Comparison of ENCODE assay signal across 8 mouse cellular contexts in the genomic region with DNA sequence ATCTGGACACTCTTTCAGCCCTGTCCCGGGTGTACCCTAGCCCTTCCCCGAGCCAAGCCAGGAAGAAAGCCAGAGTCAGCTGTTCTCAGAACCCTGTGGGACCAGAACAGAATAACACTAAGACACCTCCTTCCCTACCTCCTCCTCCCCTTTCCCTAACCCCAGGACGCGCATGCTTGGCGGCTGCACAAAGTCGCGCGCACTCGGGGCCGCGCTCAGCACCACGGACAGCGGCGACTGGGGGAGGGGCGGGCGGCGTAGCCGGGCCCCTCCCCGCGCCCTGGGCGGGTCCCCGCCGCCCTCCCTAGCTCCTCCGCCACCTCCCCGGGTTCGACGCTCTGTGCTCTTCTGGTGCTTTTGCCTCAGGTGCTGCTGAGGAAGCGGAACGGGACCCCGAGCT. TPM values are rescaled to one million over a fixed set of nuclear protein-coding genes. Genes with fewer than 3 reads are reported as not detected.
DNase-seq lines count a peak whose midpoint lies in the region; ATAC-seq and TF ChIP-seq lines count a peak whose summit lies in the region.

No protein-coding gene starts in this region.

- WGBS in limb, embryonic 11.5 days = 5% methylated on average over 28 of the region's 30 CpGs
- 2% methylated on average over 30 of the region's 30 CpGs for WGBS in midbrain, embryonic 13.5 days
- WGBS in stomach, postnatal 0 days = 3% methylated on average over 26 of the region's 30 CpGs

- H3K27ac ChIP-seq in cortical plate, adult 2 months (ENCODE audit: insufficient read depth, low read length) = peak overlapping the region; percentile 87; the same call in 1 of the 2 replicates
- H3K27ac ChIP-seq in limb, embryonic 11.5 days (replicated peaks; ENCODE audit: low read depth, low read length) = no peak overlapping the region
- H3K27ac ChIP-seq in midbrain, embryonic 13.5 days = peak overlapping the region; percentile 88
- no peak overlapping the region for H3K27ac ChIP-seq in stomach, postnatal 0 days (replicated peaks)

- TF ChIP-seq CTCF in cortical plate, adult 2 months (IDR thresholded peaks at IDR 0.05; ENCODE audit: extremely low read depth, insufficient read depth, low read length) = no peak
- TF ChIP-seq CTCF in stomach, postnatal 0 days (IDR thresholded peaks at IDR 0.05; ENCODE audit: low read depth) = no peak

- H3K4me3 ChIP-seq in cortical plate, adult 2 months (ENCODE audit: insufficient read depth, low read length) = peak overlapping the region; percentile 100
- H3K4me3 ChIP-seq in limb, embryonic 11.5 days (ENCODE audit: low read depth, low read length) = peak overlapping the region; percentile 22
- peak overlapping the region; percentile 67 for H3K4me3 ChIP-seq in midbrain, embryonic 13.5 days (replicated peaks)
- H3K4me3 ChIP-seq in stomach, postnatal 0 days (ENCODE audit: low read depth, low read length) = peak overlapping the region; percentile 45

- DNase-seq in ovary, postnatal 10 days (ENCODE audit: low spot score) = peak; percentile 54
- DNase-seq in ovary, adult 18-20 months (ENCODE audit: low spot score) = no peak
- peak; percentile 49 to 52 for DNase-seq in gastrocnemius, postnatal 36 days
- peak; percentile 78 for DNase-seq in kidney, adult 18-20 months
- DNase-seq in limb, embryonic 11.5 days (ENCODE audit: low spot score) = peak; percentile 84
- DNase-seq in stomach, postnatal 0 days (ENCODE audit: low spot score) = peak; percentile 74

- no peak overlapping the region for H3K9ac ChIP-seq in limb, embryonic 11.5 days (ENCODE audit: low read length)
- H3K9ac ChIP-seq in midbrain, embryonic 13.5 days (replicated peaks) = peak overlapping the region; percentile 86
- peak overlapping the region; percentile 45 for H3K9ac ChIP-seq in stomach, postnatal 0 days (ENCODE audit: low read length)

- no peak; the same call in 1 of the 2 replicates for TF ChIP-seq POLR2A in cortical plate, adult 2 months (IDR thresholded peaks at IDR 0.05; ENCODE audit: extremely low read depth, insufficient read depth, low read length)

- peak overlapping the region; percentile 71 for H3K4me2 ChIP-seq in limb, embryonic 11.5 days (ENCODE audit: low read depth, severe bottlenecking)
- H3K4me2 ChIP-seq in midbrain, embryonic 13.5 days (replicated peaks) = peak overlapping the region; percentile 83
- H3K4me2 ChIP-seq in stomach, postnatal 0 days (replicated peaks; ENCODE audit: low read depth) = peak overlapping the region; percentile 91

- H3K36me3 ChIP-seq in limb, embryonic 11.5 days (ENCODE audit: control insufficient read depth, insufficient read depth, low read length) = peaks cover 7% of the 10 kb centered on the region; the same call in 1 of the 2 replicates
- H3K36me3 ChIP-seq in midbrain, embryonic 13.5 days = peaks cover 35% of the 10 kb centered on the region
- H3K36me3 ChIP-seq in stomach, postnatal 0 days (ENCODE audit: control insufficient read depth, insufficient read depth, low read length) = peaks cover 2% of the 10 kb centered on the region; the same call in 1 of the 2 replicates

- H3K9me3 ChIP-seq in limb, embryonic 11.5 days (ENCODE audit: control insufficient read depth, low read length) = no peaks in the 10 kb centered on the region
- H3K9me3 ChIP-seq in midbrain, embryonic 13.5 days = no peaks in the 10 kb centered on the region
- H3K9me3 ChIP-seq in stomach, postnatal 0 days (ENCODE audit: control insufficient read depth, low read length) = no peaks in the 10 kb centered on the region

- no peaks in the 10 kb centered on the region for H3K4me1 ChIP-seq in cortical plate, adult 2 months (ENCODE audit: control insufficient read depth, insufficient read depth, low read length)
- no peaks in the 10 kb centered on the region for H3K4me1 ChIP-seq in limb, embryonic 11.5 days (ENCODE audit: control insufficient read depth, insufficient read depth, low read length)
- H3K4me1 ChIP-seq in midbrain, embryonic 13.5 days (replicated peaks) = peaks cover 25% of the 10 kb centered on the region
- no peaks in the 10 kb centered on the region; the same call in 1 of the 2 replicates for H3K4me1 ChIP-seq in stomach, postnatal 0 days (replicated peaks; ENCODE audit: control insufficient read depth, insufficient read depth)

- TF ChIP-seq EP300 in stomach, postnatal 0 days (optimal IDR thresholded peaks at IDR 0.05) = no peak

- 0 out of 2 replicates have a peak, but pooled peaks cover 3% of the 10 kb centered on the region for H3K27me3 ChIP-seq in limb, embryonic 11.5 days (ENCODE audit: control insufficient read depth, insufficient read depth, low read length)
- H3K27me3 ChIP-seq in midbrain, embryonic 13.5 days = no peaks in the 10 kb centered on the region
- H3K27me3 ChIP-seq in stomach, postnatal 0 days (ENCODE audit: control insufficient read depth, insufficient read depth, low read length) = no peaks in the 10 kb centered on the region

- intact Hi-C loops in gastrocnemius, postnatal 36 days (cut with DNase I) = no loop called here

- peak; percentile 44; the same call in 1 of the 2 replicates for ATAC-seq in limb, embryonic 11.5 days (ENCODE audit: insufficient number of reproducible peaks, low FRiP score, low TSS enrichment, low read depth)
- peak; percentile 60 for ATAC-seq in midbrain, embryonic 13.5 days
- peak; percentile 57; the same call in 1 of the 2 replicates for ATAC-seq in stomach, postnatal 0 days (ENCODE audit: low FRiP score, low TSS enrichment)

RNA-seq across cellular contexts. Expression of a gene that starts 7.3 kb away (rescaled TPM):
- polyA plus RNA-seq in cortical plate, adult 2 months (2012; rRNA removed) = 49.4 and 52.3 TPM in 2 replicates
- total RNA-seq in gastrocnemius, postnatal 36 days (2021) = 1 to 10 TPM; 6.6 to 6.7 TPM
- 68.9 and 71.5 TPM in 2 replicates for polyA plus RNA-seq in limb, embryonic 11.5 days (2014; fragmentation: Nextera tagmentation; extraction: Ambion mirVana)
- polyA plus RNA-seq in midbrain, embryonic 13.5 days (2015; fragmentation: Nextera tagmentation; extraction: Ambion mirVana) = 94.7 and 101 TPM in 2 replicates
- polyA plus RNA-seq in stomach, postnatal 0 days (2015; fragmentation: Nextera tagmentation; extraction: Ambion mirVana) = 26.7 and 30.7 TPM in 2 replicates

RNA-seq across cellular contexts. Expression of a gene that starts 7.3 kb away (rescaled TPM):
- polyA plus RNA-seq in cortical plate, adult 2 months (2012; rRNA removed) = 57.3 and 58.1 TPM in 2 replicates
- 1 to 10 TPM; 4.7 to 6.7 TPM for total RNA-seq in gastrocnemius, postnatal 36 days (2021)
- 14.6 TPM in 2 replicates for polyA plus RNA-seq in limb, embryonic 11.5 days (2014; fragmentation: Nextera tagmentation; extraction: Ambion mirVana)
- 42.5 and 43.6 TPM in 2 replicates for polyA plus RNA-seq in midbrain, embryonic 13.5 days (2015; fragmentation: Nextera tagmentation; extraction: Ambion mirVana)
- 12.4 and 13.0 TPM in 2 replicates for polyA plus RNA-seq in stomach, postnatal 0 days (2015; fragmentation: Nextera tagmentation; extraction: Ambion mirVana)

RNA-seq across cellular contexts. Expression of a gene that starts 7.6 kb away (rescaled TPM):
- polyA plus RNA-seq in cortical plate, adult 2 months (2012; rRNA removed) = 43.9 and 47.6 TPM in 2 replicates
- 1 to 10 TPM in 1 of 2 experiments, not detected in 1; 1.1 TPM for total RNA-seq in gastrocnemius, postnatal 36 days (2021)
- polyA plus RNA-seq in limb, embryonic 11.5 days (2014; fragmentation: Nextera tagmentation; extraction: Ambion mirVana) = 0.45 and 0.73 TPM in 2 replicates
- polyA plus RNA-seq in midbrain, embryonic 13.5 days (2015; fragmentation: Nextera tagmentation; extraction: Ambion mirVana) = 11.0 and 12.5 TPM in 2 replicates
- polyA plus RNA-seq in stomach, postnatal 0 days (2015; fragmentation: Nextera tagmentation; extraction: Ambion mirVana) = 0.58 and 0.61 TPM in 2 replicates

RNA-seq across cellular contexts. Expression of a gene that starts 13.8 kb away (rescaled TPM):
- polyA plus RNA-seq in cortical plate, adult 2 months (2012; rRNA removed) = 0.38 and 0.52 TPM in 2 replicates
- not detected for total RNA-seq in gastrocnemius, postnatal 36 days (2021)
- 0.12 TPM in 1 of 2 replicates, not detected in the other for polyA plus RNA-seq in limb, embryonic 11.5 days (2014; fragmentation: Nextera tagmentation; extraction: Ambion mirVana)
- 0.13 and 0.31 TPM in 2 replicates for polyA plus RNA-seq in midbrain, embryonic 13.5 days (2015; fragmentation: Nextera tagmentation; extraction: Ambion mirVana)
- polyA plus RNA-seq in stomach, postnatal 0 days (2015; fragmentation: Nextera tagmentation; extraction: Ambion mirVana) = 0.08 and 0.13 TPM in 2 replicates

RNA-seq across cellular contexts. Expression of a gene that starts 14.4 kb away (rescaled TPM):
- polyA plus RNA-seq in cortical plate, adult 2 months (2012; rRNA removed) = 16.4 and 18.3 TPM in 2 replicates
- 1 to 10 TPM in 1 of 2 experiments, under 1 TPM in 1; 0.48 to 1.2 TPM for total RNA-seq in gastrocnemius, postnatal 36 days (2021)
- 42.3 and 44.3 TPM in 2 replicates for polyA plus RNA-seq in limb, embryonic 11.5 days (2014; fragmentation: Nextera tagmentation; extraction: Ambion mirVana)
- polyA plus RNA-seq in midbrain, embryonic 13.5 days (2015; fragmentation: Nextera tagmentation; extraction: Ambion mirVana) = 14.4 and 15.9 TPM in 2 replicates
- 5.4 and 5.8 TPM in 2 replicates for polyA plus RNA-seq in stomach, postnatal 0 days (2015; fragmentation: Nextera tagmentation; extraction: Ambion mirVana)

Comparison
In these comparisons a context has a peak if more than half of its experiments do, and no peak if none do; other contexts are left out.
1. H3K27ac ChIP-seq: peak in cortical plate, adult 2 months (single experiment) and midbrain, embryonic 13.5 days (single experiment); none in limb, embryonic 11.5 days (single experiment) and stomach, postnatal 0 days (single experiment).
2. H3K4me3 ChIP-seq: peak in every context shown above with its lines; median percentile 100 in cortical plate, adult 2 months; 67 in midbrain, embryonic 13.5 days; 45 in stomach, postnatal 0 days; 22 in limb, embryonic 11.5 days.
3. Peak in every context shown above with its lines, with median percentiles within 50 percentile points of each other: ATAC-seq and H3K4me2 ChIP-seq.